Mouse (Mus musculus) forebrain, embryonic 12.5 days (tissue): ENCODE results near the gene Cmtm8. TPM values are rescaled to one million over a fixed set of nuclear protein-coding genes. Genes with fewer than 3 reads are reported as not detected.

Experiments used
- ATAC-seq: fragments of 200-750 bp; cut with Nextera tagmentation; 2 replicates; pipeline ENCODE4 v1.8.0; 2017; ENCODE audit warnings: moderate TSS enrichment; ENCODE audit not compliant: low FRiP score
- H3K27ac ChIP-seq: fragments of 300-500 bp; sonication (generic); 2 replicates; pipeline ENCODE4 v1.5.1; 2016; ENCODE audit warnings: mild to moderate bottlenecking
- H3K27me3 ChIP-seq: fragments of 300-500 bp; sonication (generic); 2 replicates; pipeline ENCODE4 v1.6.1; 2016; ENCODE audit warnings: mild to moderate bottlenecking
- H3K36me3 ChIP-seq: fragments of 300-500 bp; sonication (generic); replicated peaks from 2 replicates; pipeline ENCODE4 v1.6.1; 2016; ENCODE audit warnings: mild to moderate bottlenecking
- H3K4me1 ChIP-seq: fragments of 300-500 bp; sonication (generic); 2 replicates; pipeline ENCODE4 v1.6.1; 2016
- H3K4me2 ChIP-seq: fragments of 300-500 bp; sonication (generic); 2 replicates; pipeline ENCODE4 v1.6.1; 2016; ENCODE audit warnings: mild to moderate bottlenecking, moderate library complexity
- H3K4me3 ChIP-seq: fragments of 300-500 bp; sonication (generic); replicated peaks from 2 replicates; pipeline ENCODE4 v1.5.1; 2016; ENCODE audit warnings: mild to moderate bottlenecking
- H3K9ac ChIP-seq: fragments of 300-500 bp; sonication (generic); 2 replicates; pipeline ENCODE4 v1.6.1; 2016; ENCODE audit warnings: mild to moderate bottlenecking
- H3K9me3 ChIP-seq: fragments of 300-500 bp; sonication (generic); 2 replicates; pipeline ENCODE4 v1.6.1; 2016
- WGBS: fragments of 180-500 bp; shearing (Covaris S2); methylation state at CpG from one replicate; pipeline ENCODE4 v1.1.7; 2016; 5-methylcytosine and 5-hydroxymethylcytosine counted together
- polyA plus RNA-seq: library from polyadenylated mRNA; unstranded; fragments of >200 nt; fragmentation: Nextera tagmentation; extraction: Ambion mirVana; gene quantifications from 2 replicates; pipeline ENCODE4 v1.2.1, GENCODE M21; 2016

Gene Cmtm8
- polyA plus RNA-seq, 1 experiment from 2014 or later: 17.0 TPM

DNA sequence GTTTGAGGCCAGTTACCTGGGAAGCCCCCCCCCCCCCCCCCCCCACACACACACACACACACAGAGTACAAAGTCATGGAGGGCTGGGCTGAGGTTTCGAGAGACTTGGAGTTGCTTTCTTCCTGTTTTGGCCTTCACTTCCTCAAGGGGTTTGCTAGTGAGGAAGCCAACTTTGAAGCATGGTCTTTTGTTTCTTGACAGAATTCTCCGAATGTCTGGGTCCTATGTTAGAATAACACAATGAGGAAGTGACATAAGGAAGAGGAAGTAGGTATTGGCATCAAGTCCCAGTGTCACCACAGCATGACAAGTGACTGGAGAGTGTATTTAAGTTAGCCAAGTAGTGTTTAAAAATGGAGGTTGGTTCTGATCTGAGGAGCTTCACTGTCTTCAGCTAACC, 101.2 kb downstream of the Cmtm8 start:
- no peak overlapping the region for H3K4me2 ChIP-seq
- peaks cover 33% of the 10 kb centered on the region for H3K36me3 ChIP-seq
- WGBS: 93% methylated on average over 2 of the region's 2 CpGs
- no peak overlapping the region for H3K27ac ChIP-seq
- H3K9me3 ChIP-seq: no peaks in the 10 kb centered on the region
- H3K9ac ChIP-seq: no peak overlapping the region
- no peaks in the 10 kb centered on the region for H3K4me1 ChIP-seq
- H3K4me3 ChIP-seq: no peak overlapping the region
- no peak for ATAC-seq
- no peaks in the 10 kb centered on the region for H3K27me3 ChIP-seq

DNA sequence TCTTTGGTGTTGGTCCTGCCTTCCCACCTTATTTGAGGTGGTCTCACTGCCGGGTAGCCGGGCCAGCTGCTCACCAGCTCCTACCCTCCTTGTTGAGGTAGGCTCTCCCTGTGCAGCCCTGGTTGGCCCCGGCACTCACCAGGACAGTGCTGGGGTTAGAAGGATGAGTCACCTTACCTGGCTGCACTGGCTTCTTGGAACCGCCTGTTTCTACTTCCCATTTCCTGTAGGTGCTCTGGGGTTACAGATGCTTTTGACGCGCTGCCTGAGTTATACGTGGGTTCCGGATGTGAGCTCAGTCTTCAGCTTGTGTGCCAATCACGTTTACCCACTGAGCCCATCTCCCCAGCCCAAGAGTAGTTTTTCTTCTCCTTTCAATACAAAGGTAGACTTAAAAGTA, 103.6 kb downstream of the Cmtm8 start:
- Histone ChIP-seq H3K36me3 (peaks cover 18% of the 10 kb centered on the region; the same call in 1 of the 2 replicates), H3K4me1 (no peaks in the 10 kb centered on the region), H3K9ac (no peak overlapping the region), H3K27ac (no peak overlapping the region), H3K4me2 (no peak overlapping the region), H3K27me3 (no peaks in the 10 kb centered on the region), H3K4me3 (no peak overlapping the region), H3K9me3 (no peaks in the 10 kb centered on the region)
- 92% methylated on average over 9 of the region's 9 CpGs for WGBS
- ATAC-seq: no peak

Other genes starting within 250 kb of the Cmtm8 start
- gene Cnot10, start 204.0 kb downstream of the Cmtm8 start, polyA plus RNA-seq: 67.9 and 70.6 TPM in 2 replicates
- 101 and 104 TPM in 2 replicates for gene Dync1li1, start 155.4 kb downstream of the Cmtm8 start, polyA plus RNA-seq
- 25.4 and 25.6 TPM in 2 replicates for gene Cmtm6, start 113.0 kb downstream of the Cmtm8 start, polyA plus RNA-seq
- gene Cmtm7, start 62.3 kb downstream of the Cmtm8 start, polyA plus RNA-seq: 32.3 and 41.2 TPM in 2 replicates
- 13.9 and 14.5 TPM in 2 replicates for gene Gpd1l, start 89.8 kb upstream of the Cmtm8 start, polyA plus RNA-seq
- gene Osbpl10, start 134.4 kb upstream of the Cmtm8 start, polyA plus RNA-seq: 1.6 TPM in 2 replicates
- 292 and 346 TPM in 2 replicates for gene Rps27rt, start 138.6 kb upstream of the Cmtm8 start, polyA plus RNA-seq